In the genomic region with DNA sequence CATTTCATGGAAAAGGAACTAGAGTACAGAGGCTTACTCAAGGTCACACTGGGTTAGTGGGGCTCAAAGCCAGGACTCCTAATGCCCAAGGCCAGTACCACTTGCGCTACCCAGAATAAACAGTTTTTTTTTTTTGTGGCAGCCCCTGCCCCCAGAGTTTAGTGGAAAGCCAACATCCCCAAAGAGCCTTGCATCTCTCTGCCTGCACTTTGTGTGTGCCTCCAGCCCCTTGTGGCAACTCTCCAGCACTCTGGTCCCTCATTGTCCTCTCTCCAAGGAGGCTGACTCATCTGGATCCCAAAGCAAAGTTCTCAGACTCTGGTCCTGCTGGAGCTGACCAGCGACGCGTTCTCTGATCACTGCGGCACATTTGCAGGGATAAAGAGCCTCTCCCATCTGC, we compare ENCODE assay signal across 16 mouse cellular contexts. TPM values are rescaled to one million over a fixed set of nuclear protein-coding genes. Genes with fewer than 3 reads are reported as not detected.
DNase-seq lines count a peak whose midpoint lies in the region; ATAC-seq lines count a peak whose summit lies in the region.
"Had no signal": no experiment of that assay in that cellular context is flagged by ENCODE, and none has a peak within 500 bp of the region (broad histone marks: within the 10 kb centered on the region; RNA-seq: fewer than 3 reads in every experiment).

No protein-coding gene starts in this region.

- DNase-seq in adrenal gland, adult (ENCODE audit: inconsistent age in 2 of 2, low spot score in 1 of 2), result peak; percentile 72 to 85
- no peak for DNase-seq in adrenal gland, postnatal 4 days (ENCODE audit: low spot score in 2 of 2)
- DNase-seq in layer of hippocampus, postnatal 10 days (ENCODE audit: low spot score in 2 of 2), result peak; percentile 43 to 47
- no peak for DNase-seq in layer of hippocampus, adult 9-10 months (ENCODE audit: low spot score)
- peak; percentile 71 for DNase-seq in adrenal gland, adult 2 months
- DNase-seq in heart, postnatal 36 days, result peak; percentile 19 to 22
- no peak for DNase-seq in spleen, adult 12 weeks (ENCODE audit: low spot score)
- DNase-seq: cerebellum, postnatal 25 days; spleen, adult 18-20 months; thymus, postnatal 25 days had no signal

- intact Hi-C loops in heart, postnatal 36 days (cut with DNase I), result no loop called here

- ATAC-seq in granulocyte monocyte progenitor cell, adult 5-6 weeks (replicated peaks; ENCODE audit: poor library complexity, severe bottlenecking), result no peak

RNA-seq across cellular contexts. Expression of a gene that starts 18.7 kb away (rescaled TPM):
- total RNA-seq in adrenal gland, postnatal 4 days (2021), result not detected
- not detected for total RNA-seq in layer of hippocampus, postnatal 10 days (2021)
- total RNA-seq in adrenal gland, adult 2 months (2021), result not detected
- polyA plus RNA-seq in adrenal gland, adult 2 months (2012; rRNA removed), result not detected in 2 replicates
- total RNA-seq in heart, postnatal 36 days (2021), result not detected
- total RNA-seq in granulocyte monocyte progenitor cell, adult 5-6 weeks (2014; fragmentation: Nextera tagmentation), result not detected in 2 replicates
- total RNA-seq in granulocyte monocyte progenitor cell, adult 5-6 weeks (2017), result not detected in 2 replicates
- total RNA-seq: ES-E14; megakaryocyte, adult 5-6 weeks had no signal
- polyA plus RNA-seq: gonadal fat pad, adult 2 months; large intestine, adult 2 months; limb, embryonic 15.5 days had no signal

Comparison
In these comparisons a context has a peak if more than half of its experiments do, and no peak if none do; other contexts are left out.
1. DNase-seq: peak in adrenal gland, adult (2 of 2), layer of hippocampus, postnatal 10 days (2 of 2), adrenal gland, adult 2 months (single experiment) and heart, postnatal 36 days (2 of 2); none in adrenal gland, postnatal 4 days (0 of 2), layer of hippocampus, adult 9-10 months (single experiment) and spleen, adult 12 weeks (single experiment).